In the genomic region with DNA sequence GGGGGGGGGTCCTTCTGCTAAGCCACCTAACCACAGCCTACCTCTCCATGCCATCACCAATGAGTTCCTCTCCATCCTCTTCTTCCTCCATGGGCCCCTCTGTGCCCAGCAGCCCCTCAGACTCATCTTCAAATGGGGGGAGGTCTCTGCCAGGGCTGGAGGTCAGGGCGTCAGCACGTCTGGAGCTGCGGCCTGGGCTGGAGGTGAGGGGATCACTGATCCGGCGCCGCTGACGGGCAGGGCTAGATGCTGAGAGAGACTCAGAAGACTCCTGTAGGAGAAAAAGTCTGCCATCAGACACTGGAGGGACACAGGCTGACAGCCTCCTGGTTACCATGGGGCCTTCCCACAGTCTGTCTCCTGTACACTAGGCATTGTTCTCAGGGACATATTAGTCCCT, we compare ENCODE assay signal across 11 mouse cellular contexts. TPM values are rescaled to one million over a fixed set of nuclear protein-coding genes. Genes with fewer than 3 reads are reported as not detected.
DNase-seq lines count a peak whose midpoint lies in the region; ATAC-seq lines count a peak whose summit lies in the region.
"Had no signal": no experiment of that assay in that cellular context is flagged by ENCODE, and none has a peak within 500 bp of the region (broad histone marks: within the 10 kb centered on the region; RNA-seq: fewer than 3 reads in every experiment).

No protein-coding gene starts in this region.

- H3K4me1 ChIP-seq in kidney, embryonic 16.5 days (ENCODE audit: insufficient read depth, low read length): peaks cover 22% of the 10 kb centered on the region
- peaks cover 27% of the 10 kb centered on the region for H3K4me1 ChIP-seq in embryonic facial prominence, embryonic 13.5 days
- peaks cover 22% of the 10 kb centered on the region for H3K4me1 ChIP-seq in intestine, embryonic 16.5 days (ENCODE audit: control insufficient read depth, insufficient read depth, low read length)
- H3K4me1 ChIP-seq in neural tube, embryonic 12.5 days: peaks cover 31% of the 10 kb centered on the region

- H3K4me2 ChIP-seq in kidney, embryonic 16.5 days (replicated peaks; ENCODE audit: low read depth, low read length): peak overlapping the region; percentile 78
- H3K4me2 ChIP-seq in embryonic facial prominence, embryonic 13.5 days: peak overlapping the region; percentile 73
- peak overlapping the region; percentile 59 for H3K4me2 ChIP-seq in intestine, embryonic 16.5 days (ENCODE audit: low read depth, low read length)
- H3K4me2 ChIP-seq in neural tube, embryonic 12.5 days (replicated peaks): peak overlapping the region; percentile 50

- H3K36me3 ChIP-seq in kidney, embryonic 16.5 days (ENCODE audit: insufficient read depth, low read length): peaks cover 29% of the 10 kb centered on the region
- H3K36me3 ChIP-seq in embryonic facial prominence, embryonic 13.5 days: peaks cover 48% of the 10 kb centered on the region
- peaks cover 12% of the 10 kb centered on the region for H3K36me3 ChIP-seq in intestine, embryonic 16.5 days (ENCODE audit: control insufficient read depth, insufficient read depth, low read length)
- peaks cover 46% of the 10 kb centered on the region for H3K36me3 ChIP-seq in neural tube, embryonic 12.5 days

- no peak for ATAC-seq in kidney, embryonic 16.5 days (ENCODE audit: low FRiP score, low TSS enrichment)
- no peak for ATAC-seq in embryonic facial prominence, embryonic 13.5 days (ENCODE audit: insufficient number of reproducible peaks, insufficient read depth, low FRiP score, low TSS enrichment, low read depth)
- ATAC-seq in intestine, embryonic 16.5 days: no peak
- no peak for ATAC-seq in neural tube, embryonic 12.5 days (ENCODE audit: low FRiP score, low read depth)

- no peak for DNase-seq in kidney, adult 8-10 months
- no peak for DNase-seq in left cerebral cortex, adult 18-20 months (ENCODE audit: low spot score in 2 of 2)
- no peak for DNase-seq in left cerebral cortex, adult 8-10 months (ENCODE audit: low spot score in 2 of 2)
- no peak for DNase-seq in ovary, postnatal 10 days (ENCODE audit: low spot score)
- DNase-seq: embryo, embryonic 11 days; kidney, adult 11 months; right cerebral cortex, postnatal 4 days had no signal

- no peak overlapping the region for H3K27ac ChIP-seq in kidney, embryonic 16.5 days (ENCODE audit: low read length)
- no peak overlapping the region for H3K27ac ChIP-seq in embryonic facial prominence, embryonic 13.5 days
- no peak overlapping the region for H3K27ac ChIP-seq in intestine, embryonic 16.5 days (ENCODE audit: low read length)
- no peak overlapping the region for H3K27ac ChIP-seq in neural tube, embryonic 12.5 days

- H3K9me3 ChIP-seq in kidney, embryonic 16.5 days (ENCODE audit: low read length): no peaks in the 10 kb centered on the region
- H3K9me3 ChIP-seq in embryonic facial prominence, embryonic 13.5 days: no peaks in the 10 kb centered on the region
- H3K9me3 ChIP-seq in intestine, embryonic 16.5 days (ENCODE audit: control insufficient read depth, low read length): no peaks in the 10 kb centered on the region
- H3K9me3 ChIP-seq in neural tube, embryonic 12.5 days: no peaks in the 10 kb centered on the region

- peak overlapping the region; percentile 80 for H3K4me3 ChIP-seq in kidney, embryonic 16.5 days (ENCODE audit: low read length)
- peak overlapping the region; percentile 75 for H3K4me3 ChIP-seq in embryonic facial prominence, embryonic 13.5 days
- H3K4me3 ChIP-seq in intestine, embryonic 16.5 days (ENCODE audit: low read length): peak overlapping the region; percentile 68
- H3K4me3 ChIP-seq in neural tube, embryonic 12.5 days: peak overlapping the region; percentile 20

- peak overlapping the region; percentile 61 for H3K9ac ChIP-seq in kidney, embryonic 16.5 days (replicated peaks; ENCODE audit: low read length)
- H3K9ac ChIP-seq in embryonic facial prominence, embryonic 13.5 days: peak overlapping the region; percentile 69
- H3K9ac ChIP-seq in intestine, embryonic 16.5 days (ENCODE audit: low read depth, low read length): peak overlapping the region; percentile 76
- H3K9ac ChIP-seq in neural tube, embryonic 12.5 days: peak overlapping the region; percentile 44; the same call in 1 of the 2 replicates

- WGBS in kidney, embryonic 16.5 days: 32% methylated on average over 7 of the region's 7 CpGs
- 73% methylated on average over 7 of the region's 7 CpGs for WGBS in embryonic facial prominence, embryonic 13.5 days
- 63% methylated on average over 7 of the region's 7 CpGs for WGBS in intestine, embryonic 16.5 days
- 76% methylated on average over 7 of the region's 7 CpGs for WGBS in neural tube, embryonic 12.5 days

- H3K27me3 ChIP-seq in kidney, embryonic 16.5 days (ENCODE audit: insufficient read depth, low read length): no peaks in the 10 kb centered on the region
- no peaks in the 10 kb centered on the region for H3K27me3 ChIP-seq in embryonic facial prominence, embryonic 13.5 days
- H3K27me3 ChIP-seq in intestine, embryonic 16.5 days (replicated peaks; ENCODE audit: control insufficient read depth, insufficient read depth, low read length): no peaks in the 10 kb centered on the region
- no peaks in the 10 kb centered on the region for H3K27me3 ChIP-seq in neural tube, embryonic 12.5 days (replicated peaks)

RNA-seq across cellular contexts. Expression of a gene that starts 1.3 kb away (rescaled TPM):
- polyA plus RNA-seq in kidney, embryonic 16.5 days (2015; fragmentation: Nextera tagmentation; extraction: Ambion mirVana): 151 and 157 TPM in 2 replicates
- polyA plus RNA-seq in embryonic facial prominence, embryonic 13.5 days (2015; fragmentation: Nextera tagmentation; extraction: Ambion mirVana): 124 and 131 TPM in 2 replicates
- 90.1 and 101 TPM in 2 replicates for polyA plus RNA-seq in intestine, embryonic 16.5 days (2015; fragmentation: Nextera tagmentation; extraction: Ambion mirVana)
- polyA plus RNA-seq in neural tube, embryonic 12.5 days (2016; fragmentation: Nextera tagmentation; extraction: Ambion mirVana): 120 and 127 TPM in 2 replicates
- 1 to 10 TPM; 3.7 to 6.8 TPM for total RNA-seq in left cerebral cortex, adult 18-20 months (2021)
- 1 to 10 TPM; 4.0 to 9.0 (median 4.6) TPM for total RNA-seq in left cerebral cortex, adult 8-10 months (2022)

RNA-seq across cellular contexts. Expression of a gene that starts 4.8 kb away (rescaled TPM):
- 95.5 and 98.8 TPM in 2 replicates for polyA plus RNA-seq in kidney, embryonic 16.5 days (2015; fragmentation: Nextera tagmentation; extraction: Ambion mirVana)
- polyA plus RNA-seq in embryonic facial prominence, embryonic 13.5 days (2015; fragmentation: Nextera tagmentation; extraction: Ambion mirVana): 93.2 and 93.5 TPM in 2 replicates
- polyA plus RNA-seq in intestine, embryonic 16.5 days (2015; fragmentation: Nextera tagmentation; extraction: Ambion mirVana): 73.7 and 77.0 TPM in 2 replicates
- 60.6 and 61.2 TPM in 2 replicates for polyA plus RNA-seq in neural tube, embryonic 12.5 days (2016; fragmentation: Nextera tagmentation; extraction: Ambion mirVana)
- 10 to 100 TPM; 45.5 to 47.2 TPM for total RNA-seq in left cerebral cortex, adult 18-20 months (2021)
- 10 to 100 TPM; 43.9 to 53.4 (median 47.6) TPM for total RNA-seq in left cerebral cortex, adult 8-10 months (2022)

RNA-seq across cellular contexts. Expression of a gene that starts 22.4 kb away (rescaled TPM):
- 43.0 and 48.9 TPM in 2 replicates for polyA plus RNA-seq in kidney, embryonic 16.5 days (2015; fragmentation: Nextera tagmentation; extraction: Ambion mirVana)
- 141 and 143 TPM in 2 replicates for polyA plus RNA-seq in embryonic facial prominence, embryonic 13.5 days (2015; fragmentation: Nextera tagmentation; extraction: Ambion mirVana)
- polyA plus RNA-seq in intestine, embryonic 16.5 days (2015; fragmentation: Nextera tagmentation; extraction: Ambion mirVana): 32.0 and 35.6 TPM in 2 replicates
- 362 and 381 TPM in 2 replicates for polyA plus RNA-seq in neural tube, embryonic 12.5 days (2016; fragmentation: Nextera tagmentation; extraction: Ambion mirVana)
- total RNA-seq in left cerebral cortex, adult 18-20 months (2021): 100 to 1,000 TPM; 202 to 219 TPM
- 100 to 1,000 TPM; 190 to 207 (median 195) TPM for total RNA-seq in left cerebral cortex, adult 8-10 months (2022)

RNA-seq across cellular contexts. Expression of a gene that starts 55.5 kb away (rescaled TPM):
- polyA plus RNA-seq in kidney, embryonic 16.5 days (2015; fragmentation: Nextera tagmentation; extraction: Ambion mirVana): 43.9 and 44.6 TPM in 2 replicates
- 33.8 and 34.4 TPM in 2 replicates for polyA plus RNA-seq in embryonic facial prominence, embryonic 13.5 days (2015; fragmentation: Nextera tagmentation; extraction: Ambion mirVana)
- 26.6 and 29.2 TPM in 2 replicates for polyA plus RNA-seq in intestine, embryonic 16.5 days (2015; fragmentation: Nextera tagmentation; extraction: Ambion mirVana)
- 37.3 and 38.2 TPM in 2 replicates for polyA plus RNA-seq in neural tube, embryonic 12.5 days (2016; fragmentation: Nextera tagmentation; extraction: Ambion mirVana)
- 10 to 100 TPM; 38.8 to 44.3 TPM for total RNA-seq in left cerebral cortex, adult 18-20 months (2021)
- total RNA-seq in left cerebral cortex, adult 8-10 months (2022): 10 to 100 TPM; 38.1 to 45.4 (median 43.1) TPM

Comparison
In these comparisons a context has a peak if more than half of its experiments do, and no peak if none do; other contexts are left out.
1. H3K4me3 ChIP-seq: peak in every context shown above with its lines; median percentile 80 in kidney, embryonic 16.5 days; 75 in embryonic facial prominence, embryonic 13.5 days; 68 in intestine, embryonic 16.5 days; 20 in neural tube, embryonic 12.5 days.